7 mouse cellular contexts compared by ENCODE assay signal in the genomic region with DNA sequence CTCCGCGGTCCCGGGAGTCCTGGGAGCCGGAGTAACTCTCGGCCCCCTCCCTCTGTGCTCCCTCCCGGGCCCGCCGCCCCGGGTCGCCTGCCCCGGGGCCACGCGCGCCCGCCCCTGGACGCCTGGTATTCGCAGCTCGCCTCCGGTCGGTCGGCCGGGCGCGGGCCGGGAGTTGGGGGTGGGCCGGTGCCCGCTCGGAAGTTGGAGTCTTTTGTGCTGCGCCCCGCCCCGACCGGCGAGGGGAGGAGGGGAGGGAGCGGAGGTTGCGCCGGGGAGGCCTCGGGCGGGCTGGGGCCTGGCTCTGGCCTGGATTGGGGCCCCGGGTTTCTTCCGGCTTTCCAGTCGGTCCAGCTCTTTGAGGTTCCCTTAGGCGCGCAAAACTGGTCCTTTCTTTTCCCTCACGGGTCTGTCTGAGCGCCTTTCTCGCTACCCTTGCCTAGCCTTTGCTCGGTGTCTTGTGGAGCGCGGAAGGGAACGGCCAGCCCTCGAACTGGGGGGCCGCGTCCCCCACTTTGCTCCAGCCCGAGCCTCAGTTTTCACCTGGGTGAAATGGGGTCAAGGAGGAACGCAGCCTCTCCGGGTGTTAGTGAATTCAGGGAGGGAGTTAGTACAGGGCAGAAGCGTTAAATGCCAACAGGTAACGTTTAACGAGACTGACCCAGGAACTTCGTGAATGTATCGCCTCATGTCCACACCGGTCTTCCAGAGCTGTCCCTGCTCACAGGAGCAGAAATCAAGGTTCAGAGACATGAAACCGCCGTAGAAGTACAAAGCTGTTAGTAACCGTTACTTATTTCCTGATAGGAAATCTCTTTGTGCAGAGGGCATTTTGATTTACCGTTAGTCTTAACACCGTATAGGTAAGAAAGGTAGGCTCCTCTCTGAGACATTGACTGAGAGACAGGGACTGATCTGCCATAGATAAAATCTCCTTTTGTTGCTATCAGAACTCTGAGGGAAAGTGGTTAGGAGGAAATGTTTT. TPM values are rescaled to one million over a fixed set of nuclear protein-coding genes. Genes with fewer than 3 reads are reported as not detected.
DNase-seq lines count a peak whose midpoint lies in the region; ATAC-seq and TF ChIP-seq lines count a peak whose summit lies in the region.

No protein-coding gene starts in this region.

- no peaks in the 10 kb centered on the region for H3K36me3 ChIP-seq in limb, embryonic 13.5 days
- no peaks in the 10 kb centered on the region for H3K36me3 ChIP-seq in midbrain, embryonic 14.5 days (ENCODE audit: control insufficient read depth, insufficient read depth, low read length)
- no peaks in the 10 kb centered on the region for H3K36me3 ChIP-seq in spleen, adult 2 months (ENCODE audit: control insufficient read depth, insufficient read depth, low read length)

- TF ChIP-seq POLR2A in spleen, adult 2 months (IDR thresholded peaks at IDR 0.05; ENCODE audit: low read depth, low read length): no peak

- H3K4me3 ChIP-seq in limb, embryonic 13.5 days: peak overlapping the region; percentile 88
- peak overlapping the region; percentile 98 for H3K4me3 ChIP-seq in midbrain, embryonic 14.5 days (replicated peaks; ENCODE audit: low read depth, low read length)
- H3K4me3 ChIP-seq in spleen, adult 2 months (ENCODE audit: extremely low read depth, insufficient read depth, insufficient read length): peak overlapping the region; percentile 89

- ATAC-seq in granulocyte monocyte progenitor cell, adult 5-6 weeks (replicated peaks; ENCODE audit: poor library complexity, severe bottlenecking): peak; percentile 33
- ATAC-seq in limb, embryonic 13.5 days (ENCODE audit: low FRiP score, low read depth): peak; percentile 22; the same call in 1 of the 2 replicates
- ATAC-seq in midbrain, embryonic 14.5 days (ENCODE audit: low FRiP score, low TSS enrichment): peak; percentile 10

- H3K4me2 ChIP-seq in limb, embryonic 13.5 days (replicated peaks): peak overlapping the region; percentile 79
- peak overlapping the region; percentile 69 for H3K4me2 ChIP-seq in midbrain, embryonic 14.5 days (ENCODE audit: low read length)

- peak overlapping the region; percentile 99 for H3K9ac ChIP-seq in limb, embryonic 13.5 days
- H3K9ac ChIP-seq in midbrain, embryonic 14.5 days (replicated peaks; ENCODE audit: low read length): peak overlapping the region; percentile 88

- peaks cover 40% of the 10 kb centered on the region for H3K4me1 ChIP-seq in limb, embryonic 13.5 days
- H3K4me1 ChIP-seq in midbrain, embryonic 14.5 days (ENCODE audit: control insufficient read depth, insufficient read depth, low read length): peaks cover 28% of the 10 kb centered on the region
- peaks cover 7% of the 10 kb centered on the region; the same call in 1 of the 2 replicates for H3K4me1 ChIP-seq in spleen, adult 2 months (ENCODE audit: control insufficient read depth, insufficient read depth, insufficient read length)

- WGBS in limb, embryonic 13.5 days: under 1% methylated on average over 54 of the region's 67 CpGs
- under 1% methylated on average over 64 of the region's 67 CpGs for WGBS in midbrain, embryonic 14.5 days
- under 1% methylated on average over 66 of the region's 67 CpGs for WGBS in spleen, adult 2 months

- no peaks in the 10 kb centered on the region for H3K27me3 ChIP-seq in limb, embryonic 13.5 days
- H3K27me3 ChIP-seq in midbrain, embryonic 14.5 days (ENCODE audit: control insufficient read depth, insufficient read depth, low read length): no peaks in the 10 kb centered on the region
- H3K27me3 ChIP-seq in spleen, adult 2 months (ENCODE audit: control insufficient read depth, insufficient read depth, low read length): no peaks in the 10 kb centered on the region

- no peaks in the 10 kb centered on the region for H3K9me3 ChIP-seq in limb, embryonic 13.5 days
- no peaks in the 10 kb centered on the region for H3K9me3 ChIP-seq in midbrain, embryonic 14.5 days (ENCODE audit: control insufficient read depth, low read length)

- DNase-seq in adrenal gland, adult 8-10 months: peak; percentile 78
- peak; percentile 67 for DNase-seq in embryo, embryonic 9.5 days (ENCODE audit: extremely low spot score)
- DNase-seq in kidney, adult 11 months: peak; percentile 83
- peak; percentile 76 for DNase-seq in midbrain, embryonic 14.5 days
- peak in 1 of 2 experiments; percentile 77 for DNase-seq in spleen, adult 2 months (ENCODE audit: low read depth in 1 of 2, low spot score in 2 of 2)

- H3K27ac ChIP-seq in limb, embryonic 13.5 days: peak overlapping the region; percentile 96
- H3K27ac ChIP-seq in midbrain, embryonic 14.5 days (replicated peaks; ENCODE audit: low read depth, low read length): peak overlapping the region; percentile 99
- peak overlapping the region; percentile 99 for H3K27ac ChIP-seq in spleen, adult 2 months (ENCODE audit: insufficient read depth, low read length)

- TF ChIP-seq CTCF in spleen, adult 2 months (IDR thresholded peaks at IDR 0.05; ENCODE audit: extremely low read depth, insufficient read depth, insufficient read length, insufficient replicate concordance): no peak

RNA-seq across cellular contexts. Expression of a gene that starts 0.8 kb away (rescaled TPM):
- not detected for total RNA-seq in adrenal gland, adult 8-10 months (2022)
- total RNA-seq in granulocyte monocyte progenitor cell, adult 5-6 weeks (2014; fragmentation: Nextera tagmentation): not detected in 2 replicates
- total RNA-seq in granulocyte monocyte progenitor cell, adult 5-6 weeks (2017): not detected in 2 replicates
- 10.9 and 12.0 TPM in 2 replicates for polyA plus RNA-seq in limb, embryonic 13.5 days (2015; fragmentation: Nextera tagmentation; extraction: Ambion mirVana)
- 3.8 TPM in 1 of 2 replicates, not detected in the other for polyA plus RNA-seq in midbrain, embryonic 14.5 days (2014; fragmentation: Nextera tagmentation; extraction: Ambion mirVana)
- 0.47 TPM in 1 of 2 replicates, not detected in the other for polyA plus RNA-seq in spleen, adult 2 months (2012; rRNA removed)

RNA-seq across cellular contexts. Expression of a gene that starts 1.1 kb away (rescaled TPM):
- total RNA-seq in adrenal gland, adult 8-10 months (2022): 100 to 1,000 TPM; 186 to 218 (median 200) TPM
- total RNA-seq in granulocyte monocyte progenitor cell, adult 5-6 weeks (2014; fragmentation: Nextera tagmentation): 152 and 190 TPM in 2 replicates
- 191 and 211 TPM in 2 replicates for total RNA-seq in granulocyte monocyte progenitor cell, adult 5-6 weeks (2017)
- polyA plus RNA-seq in limb, embryonic 13.5 days (2015; fragmentation: Nextera tagmentation; extraction: Ambion mirVana): 41.7 and 46.9 TPM in 2 replicates
- polyA plus RNA-seq in midbrain, embryonic 14.5 days (2014; fragmentation: Nextera tagmentation; extraction: Ambion mirVana): 58.3 and 194 TPM in 2 replicates
- polyA plus RNA-seq in spleen, adult 2 months (2012; rRNA removed): 153 and 204 TPM in 2 replicates

RNA-seq across cellular contexts. Expression of a gene that starts 22.1 kb away (rescaled TPM):
- not detected for total RNA-seq in adrenal gland, adult 8-10 months (2022)
- not detected in 2 replicates for total RNA-seq in granulocyte monocyte progenitor cell, adult 5-6 weeks (2014; fragmentation: Nextera tagmentation)
- not detected in 2 replicates for total RNA-seq in granulocyte monocyte progenitor cell, adult 5-6 weeks (2017)
- polyA plus RNA-seq in limb, embryonic 13.5 days (2015; fragmentation: Nextera tagmentation; extraction: Ambion mirVana): not detected in 2 replicates
- polyA plus RNA-seq in midbrain, embryonic 14.5 days (2014; fragmentation: Nextera tagmentation; extraction: Ambion mirVana): not detected in 2 replicates
- not detected in 2 replicates for polyA plus RNA-seq in spleen, adult 2 months (2012; rRNA removed)
